Mouse (Mus musculus): ENCODE results near the gene Olfr139. TPM values are rescaled to one million over a fixed set of nuclear protein-coding genes. Genes with fewer than 3 reads are reported as not detected.

The Olfr139 gene
- not detected for polyA plus RNA-seq (2014; fragmentation: Illumina TruSeq; extraction: RNeasy Lipid Tissue Mini Kit (QIAGEN cat#74804))

GRCm38 (mm10) chr11:74056451-74056850 is at the start of gene Olfr139, which contains the start of gene Olfr399:
Gene Olfr139, minus strand, starts transcription at chr11:74056551.
Gene Olfr399, minus strand, starts transcription at chr11:74056615.

GRCm38 (mm10) chr11:74069655-74070054 is 13.3 kb upstream of the Olfr139 start, which contains the start of gene Zfp616:
Gene Zfp616, plus strand, starts transcription at chr11:74069955.

Other genes starting within 250 kb of the Olfr139 start
- not detected for gene Olfr392, start 239.5 kb downstream of the Olfr139 start, polyA plus RNA-seq (2014; fragmentation: Illumina TruSeq; extraction: RNeasy Lipid Tissue Mini Kit (QIAGEN cat#74804))
- gene Olfr393, start 205.1 kb downstream of the Olfr139 start, polyA plus RNA-seq (2014; fragmentation: Illumina TruSeq; extraction: RNeasy Lipid Tissue Mini Kit (QIAGEN cat#74804)): not detected
- gene Olfr394, start 165.8 kb downstream of the Olfr139 start, polyA plus RNA-seq (2014; fragmentation: Illumina TruSeq; extraction: RNeasy Lipid Tissue Mini Kit (QIAGEN cat#74804)): not detected
- gene Olfr395, start 147.3 kb downstream of the Olfr139 start, polyA plus RNA-seq (2014; fragmentation: Illumina TruSeq; extraction: RNeasy Lipid Tissue Mini Kit (QIAGEN cat#74804)): not detected
- gene Olfr23, start 119.9 kb downstream of the Olfr139 start, polyA plus RNA-seq (2014; fragmentation: Illumina TruSeq; extraction: RNeasy Lipid Tissue Mini Kit (QIAGEN cat#74804)): not detected
- gene Olfr397, start 95.7 kb downstream of the Olfr139 start, polyA plus RNA-seq (2014; fragmentation: Illumina TruSeq; extraction: RNeasy Lipid Tissue Mini Kit (QIAGEN cat#74804)): not detected
- gene Olfr398, start 66.1 kb downstream of the Olfr139 start, polyA plus RNA-seq (2014; fragmentation: Illumina TruSeq; extraction: RNeasy Lipid Tissue Mini Kit (QIAGEN cat#74804)): not detected
- not detected for gene Olfr399, start 64 bp upstream of the Olfr139 start, polyA plus RNA-seq (2014; fragmentation: Illumina TruSeq; extraction: RNeasy Lipid Tissue Mini Kit (QIAGEN cat#74804))
- gene Zfp616, start 13.4 kb upstream of the Olfr139 start, polyA plus RNA-seq (2014; fragmentation: Illumina TruSeq; extraction: RNeasy Lipid Tissue Mini Kit (QIAGEN cat#74804)): 7.3 TPM
- gene Olfr401, start 57.2 kb upstream of the Olfr139 start, polyA plus RNA-seq (2014; fragmentation: Illumina TruSeq; extraction: RNeasy Lipid Tissue Mini Kit (QIAGEN cat#74804)): not detected
- gene Olfr402, start 97.0 kb upstream of the Olfr139 start, polyA plus RNA-seq (2014; fragmentation: Illumina TruSeq; extraction: RNeasy Lipid Tissue Mini Kit (QIAGEN cat#74804)): not detected
- not detected for gene Olfr403, start 129.7 kb upstream of the Olfr139 start, polyA plus RNA-seq (2014; fragmentation: Illumina TruSeq; extraction: RNeasy Lipid Tissue Mini Kit (QIAGEN cat#74804))
- gene Olfr43, start 154.8 kb upstream of the Olfr139 start, polyA plus RNA-seq (2014; fragmentation: Illumina TruSeq; extraction: RNeasy Lipid Tissue Mini Kit (QIAGEN cat#74804)): not detected
- gene Olfr406, start 203.3 kb upstream of the Olfr139 start, polyA plus RNA-seq (2014; fragmentation: Illumina TruSeq; extraction: RNeasy Lipid Tissue Mini Kit (QIAGEN cat#74804)): not detected
- not detected for gene Olfr59, start 227.2 kb upstream of the Olfr139 start, polyA plus RNA-seq (2014; fragmentation: Illumina TruSeq; extraction: RNeasy Lipid Tissue Mini Kit (QIAGEN cat#74804))